Mouse (Mus musculus): Measurements from ENCODE around the gene Cnn2. TPM values are rescaled to one million over a fixed set of nuclear protein-coding genes. Genes with fewer than 3 reads are reported as not detected.
A peak's percentile ranks its signal among the peaks of the same experiment; 100 is the strongest.
"Not testable (repeated sequence)": the region's sequence is repeated elsewhere in the genome, so short reads cannot be mapped to it uniquely, and the experiment has no call there.

Cnn2 gene
- polyA plus RNA-seq, 1 experiment from 2014 or later = 43.7 TPM

DNA sequence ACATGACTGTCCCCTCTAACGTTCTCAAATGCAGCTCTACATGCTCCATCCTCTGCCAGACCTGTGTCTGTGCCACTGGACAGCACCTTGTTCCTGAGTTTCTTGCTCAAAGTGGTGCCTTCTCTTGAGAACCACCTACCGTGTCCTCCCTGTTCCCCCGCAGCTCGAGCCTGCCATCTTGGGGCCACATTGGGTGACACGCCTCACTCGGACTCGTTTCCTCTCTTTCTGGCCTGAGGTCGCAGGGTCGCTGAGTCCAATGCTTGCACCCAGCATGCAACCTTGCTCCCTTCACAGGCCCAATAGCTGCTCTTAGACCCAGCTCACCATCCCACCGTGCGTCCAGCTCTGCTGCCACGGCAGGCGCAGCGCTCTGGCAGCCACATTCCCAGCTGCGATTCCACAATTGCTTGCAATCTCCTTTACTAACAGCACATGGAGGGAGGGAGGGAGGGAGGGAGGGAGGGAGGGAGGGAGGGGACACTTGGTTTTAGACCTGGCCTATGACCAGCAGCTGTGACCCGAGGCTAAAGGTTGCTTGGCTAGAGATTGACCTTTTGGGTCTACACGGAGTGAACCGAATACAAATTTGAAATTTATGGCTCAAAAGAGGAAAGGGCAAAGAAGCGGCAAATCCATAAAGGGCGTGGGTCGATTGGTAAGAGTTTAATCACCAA, 30.1 kb upstream of the Cnn2 start:
- H3K27me3 ChIP-seq = 0 out of 2 replicates have a peak, but pooled peaks cover 9% of the 10 kb centered on the region
- H3K4me3 ChIP-seq = no peak overlapping the region
- peaks cover 13% of the 10 kb centered on the region for H3K4me1 ChIP-seq (replicated peaks)
- no peak overlapping the region for H3K4me2 ChIP-seq
- peaks cover 21% of the 10 kb centered on the region for H3K36me3 ChIP-seq
- no peak overlapping the region for H3K27ac ChIP-seq
- ATAC-seq (ENCODE audit: low FRiP score) = no peak
- 10% methylated on average over 21 of the region's 21 CpGs for WGBS
- H3K9me3 ChIP-seq = no peaks in the 10 kb centered on the region
- H3K9ac ChIP-seq = peak overlapping the region; percentile 39; the same call in 1 of the 2 replicates

DNA sequence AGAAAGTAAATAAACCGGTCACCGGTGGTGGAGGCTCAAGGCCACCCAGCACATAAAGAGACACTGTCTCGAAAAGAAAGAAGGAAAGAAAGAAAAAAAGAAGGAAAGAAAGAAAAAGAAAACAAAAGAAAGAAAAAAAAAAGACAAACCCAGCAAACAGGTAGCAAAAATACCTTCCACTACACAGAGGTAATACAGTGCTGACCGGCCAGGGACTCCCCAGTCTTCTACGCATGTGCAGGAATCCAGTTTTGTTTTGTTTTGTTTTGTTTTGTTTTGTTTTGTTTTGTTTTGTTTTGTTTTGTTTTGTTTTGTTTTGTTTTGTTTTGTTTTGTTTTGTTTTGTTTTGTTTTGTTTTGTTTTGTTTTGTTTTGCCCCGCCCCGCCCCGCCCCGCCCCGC, 29.0 kb upstream of the Cnn2 start:
- H3K4me2 ChIP-seq = peak overlapping the region; percentile 4; the same call in 1 of the 2 replicates
- peaks cover 28% of the 10 kb centered on the region for H3K36me3 ChIP-seq
- H3K9me3 ChIP-seq; H3K9ac ChIP-seq; ATAC-seq (ENCODE audit: low FRiP score); H3K27me3 ChIP-seq; H3K27ac ChIP-seq; H3K4me3 ChIP-seq: not testable (repeated sequence)
- 69% methylated on average over 5 of the region's 10 CpGs for WGBS
- peaks cover 13% of the 10 kb centered on the region for H3K4me1 ChIP-seq (replicated peaks)

DNA sequence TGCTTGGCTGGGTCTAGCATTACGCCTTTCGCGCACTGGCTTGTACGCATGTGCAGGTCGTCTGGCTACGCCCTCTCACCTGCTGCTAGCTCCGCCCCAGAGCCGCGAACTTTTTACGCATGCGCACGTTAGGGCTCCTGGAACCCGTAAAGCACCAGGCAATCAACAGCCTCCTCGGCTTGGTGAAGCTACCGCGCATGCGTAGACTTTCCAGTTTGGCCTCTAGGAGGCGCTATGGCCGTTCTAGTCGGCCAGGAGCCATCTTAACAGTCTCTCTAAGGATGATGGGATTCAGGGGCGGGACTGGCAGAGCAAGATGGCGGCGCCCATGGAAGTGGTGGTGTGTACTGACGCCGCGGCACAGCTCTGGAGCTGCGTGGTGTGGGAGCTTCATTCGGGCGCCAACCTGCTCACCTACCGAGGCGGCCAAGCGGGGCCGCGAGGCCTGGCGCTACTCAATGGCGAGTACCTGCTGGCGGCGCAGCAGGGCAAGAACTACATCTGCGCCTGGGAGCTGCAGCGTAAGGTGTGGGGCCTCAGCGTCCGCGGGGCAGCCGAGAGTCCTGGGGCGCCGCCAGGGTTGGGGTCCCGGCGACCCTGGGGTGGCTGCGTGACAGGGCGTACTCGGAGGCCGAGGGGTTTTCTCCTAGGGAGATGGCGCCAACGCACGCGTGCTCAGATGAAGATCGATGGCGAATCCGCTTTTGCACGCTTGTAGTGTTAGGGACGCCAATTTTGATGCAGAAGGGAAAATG, 28.4 kb upstream of the Cnn2 start, which contains the start of gene Wdr18:
TSS of gene Wdr18 (plus strand) at position 306 of the 755 bp plus-strand sequence.
- Histone ChIP-seq H3K4me3 (peak within 1 kb of the TSS; percentile 95), H3K9ac (peak within 1 kb of the TSS; percentile 91), H3K4me1 (replicated peaks) (peaks cover 13% of the 10 kb centered on the region), H3K27ac (peak within 1 kb of the TSS; percentile 81), H3K9me3 (no peaks in the 10 kb centered on the region), H3K27me3 (0 out of 2 replicates have a peak, but pooled peaks cover 9% of the 10 kb centered on the region), H3K36me3 (peaks cover 34% of the 10 kb centered on the region), H3K4me2 (peak within 1 kb of the TSS; percentile 92)
- ATAC-seq (ENCODE audit: low FRiP score) = peak; percentile 98
- WGBS = under 1% methylated on average over 61 of the region's 61 CpGs

DNA sequence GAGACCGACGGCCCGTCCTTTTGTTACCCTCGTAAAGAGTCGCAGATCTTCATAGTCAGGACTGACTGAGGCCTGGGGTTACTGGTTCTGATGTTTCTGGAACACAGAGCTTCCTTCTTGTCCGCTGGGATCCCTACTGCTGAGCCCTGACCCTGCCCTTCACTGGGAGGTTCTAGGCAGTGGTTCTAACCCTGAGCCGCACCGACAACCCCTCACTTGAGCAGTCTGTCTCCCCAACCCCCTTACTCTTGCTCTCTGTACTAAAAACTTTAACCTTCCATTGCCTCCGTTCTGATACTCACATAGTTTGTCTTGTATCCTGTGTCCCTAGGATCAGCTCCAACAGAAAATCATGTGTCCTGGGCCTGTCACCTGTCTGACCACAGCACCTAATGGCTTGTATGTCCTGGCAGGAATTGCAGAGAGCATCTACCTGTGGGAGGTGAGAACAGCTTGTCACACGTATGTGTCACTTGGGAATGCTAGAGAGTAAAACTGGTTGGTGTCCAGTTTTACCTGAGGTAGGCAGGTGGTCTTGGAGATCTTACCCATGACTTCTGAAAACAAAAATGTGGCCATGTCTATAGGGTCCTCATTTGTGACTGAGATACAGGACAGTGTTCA, 27.6 kb upstream of the Cnn2 start:
- Histone ChIP-seq H3K9ac (peak overlapping the region; percentile 91), H3K36me3 (peaks cover 41% of the 10 kb centered on the region), H3K27me3 (0 out of 2 replicates have a peak, but pooled peaks cover 7% of the 10 kb centered on the region), H3K4me3 (peak overlapping the region; percentile 95), H3K4me1 (replicated peaks) (peaks cover 13% of the 10 kb centered on the region), H3K9me3 (no peaks in the 10 kb centered on the region), H3K4me2 (peak overlapping the region; percentile 92), H3K27ac (peak overlapping the region; percentile 81; the same call in 1 of the 2 replicates)
- no peak for ATAC-seq (ENCODE audit: low FRiP score)
- 18% methylated on average over 10 of the region's 10 CpGs for WGBS

DNA sequence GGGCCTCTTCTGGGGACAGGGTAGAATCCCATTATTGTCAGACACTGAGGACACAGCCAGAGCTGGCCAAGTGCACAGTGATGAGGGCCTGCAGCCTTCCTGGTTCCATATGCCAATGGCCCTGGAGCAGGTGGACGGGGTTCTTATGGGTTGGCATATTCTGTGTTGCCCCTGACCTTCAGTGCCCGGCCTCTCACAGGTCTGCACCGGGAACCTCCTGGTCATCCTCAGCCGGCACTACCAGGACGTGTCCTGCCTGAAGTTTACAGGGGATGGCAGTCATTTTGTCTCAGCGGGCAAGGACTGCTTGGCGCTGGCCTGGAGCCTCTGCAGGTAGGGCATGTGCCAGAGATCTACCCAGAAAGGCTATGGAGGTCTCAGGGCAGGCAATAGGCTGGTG, 23.7 kb upstream of the Cnn2 start:
- 95% methylated on average over 7 of the region's 7 CpGs for WGBS
- Histone ChIP-seq H3K27ac (no peak overlapping the region), H3K4me2 (no peak overlapping the region), H3K4me1 (replicated peaks) (peaks cover 10% of the 10 kb centered on the region), H3K9ac (no peak overlapping the region; the same call in 1 of the 2 replicates), H3K9me3 (no peaks in the 10 kb centered on the region), H3K36me3 (peaks cover 68% of the 10 kb centered on the region), H3K4me3 (no peak overlapping the region), H3K27me3 (peaks cover 17% of the 10 kb centered on the region)
- no peak for ATAC-seq (ENCODE audit: low FRiP score)

DNA sequence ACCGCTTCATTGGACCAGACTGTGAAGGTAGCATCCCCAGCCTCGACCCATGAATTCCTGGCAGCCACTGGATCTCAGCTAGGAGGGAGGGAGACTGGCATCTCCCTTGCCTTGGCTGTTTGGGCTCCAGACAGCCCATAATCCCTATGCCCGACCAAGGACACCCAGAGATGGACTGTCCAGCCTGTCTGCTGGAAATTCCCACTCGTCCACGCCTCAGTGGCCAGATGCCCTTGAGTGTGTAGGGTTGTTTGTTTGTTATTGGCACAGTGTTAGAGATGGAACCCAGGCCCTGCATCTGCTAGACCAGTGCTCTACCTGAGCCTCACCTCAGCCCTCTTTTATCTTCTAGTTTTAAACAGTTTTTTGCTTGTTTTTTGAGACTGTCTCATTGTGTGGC, 23.1 kb upstream of the Cnn2 start:
- Histone ChIP-seq H3K36me3 (peaks cover 68% of the 10 kb centered on the region), H3K4me1 (replicated peaks) (peaks cover 10% of the 10 kb centered on the region), H3K4me3 (no peak overlapping the region), H3K9ac (peak overlapping the region; percentile 29; the same call in 1 of the 2 replicates), H3K27me3 (peaks cover 23% of the 10 kb centered on the region), H3K4me2 (no peak overlapping the region), H3K27ac (no peak overlapping the region), H3K9me3 (no peaks in the 10 kb centered on the region)
- ATAC-seq (ENCODE audit: low FRiP score) = no peak
- WGBS = 89% methylated on average over 5 of the region's 5 CpGs

DNA sequence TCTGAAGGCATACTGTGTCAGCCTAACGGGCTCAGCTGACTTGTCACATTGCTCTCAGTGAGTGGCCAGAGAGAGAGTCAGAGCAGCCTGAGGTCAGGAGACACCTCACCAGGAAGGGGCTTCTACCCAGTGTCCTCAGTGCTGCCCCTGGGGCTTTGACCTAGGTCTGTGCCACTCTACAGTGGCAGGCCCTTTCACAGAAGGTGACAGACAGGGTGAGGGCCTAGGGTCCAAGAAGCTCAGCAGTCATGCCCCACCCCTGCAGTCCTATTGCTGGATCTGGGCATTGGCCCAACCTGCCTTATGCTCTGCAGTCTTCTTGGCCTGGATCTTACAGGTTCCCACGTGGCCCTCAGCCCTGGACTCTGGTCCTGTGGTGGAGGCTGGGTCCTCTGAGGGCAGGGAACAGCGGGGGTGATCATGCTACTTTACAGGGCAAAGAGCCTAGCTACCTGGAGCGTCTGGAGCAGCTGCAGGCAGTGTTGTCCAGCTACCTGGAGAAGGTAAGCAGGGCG, 21.4 kb upstream of the Cnn2 start:
- Histone ChIP-seq H3K36me3 (peaks cover 64% of the 10 kb centered on the region), H3K4me1 (replicated peaks) (peaks cover 10% of the 10 kb centered on the region), H3K27ac (no peak overlapping the region), H3K4me3 (no peak overlapping the region), H3K9me3 (no peaks in the 10 kb centered on the region), H3K4me2 (no peak overlapping the region), H3K27me3 (peaks cover 40% of the 10 kb centered on the region), H3K9ac (peak overlapping the region; percentile 13; the same call in 1 of the 2 replicates)
- no peak for ATAC-seq (ENCODE audit: low FRiP score)
- 99% methylated on average over 5 of the region's 5 CpGs for WGBS

DNA sequence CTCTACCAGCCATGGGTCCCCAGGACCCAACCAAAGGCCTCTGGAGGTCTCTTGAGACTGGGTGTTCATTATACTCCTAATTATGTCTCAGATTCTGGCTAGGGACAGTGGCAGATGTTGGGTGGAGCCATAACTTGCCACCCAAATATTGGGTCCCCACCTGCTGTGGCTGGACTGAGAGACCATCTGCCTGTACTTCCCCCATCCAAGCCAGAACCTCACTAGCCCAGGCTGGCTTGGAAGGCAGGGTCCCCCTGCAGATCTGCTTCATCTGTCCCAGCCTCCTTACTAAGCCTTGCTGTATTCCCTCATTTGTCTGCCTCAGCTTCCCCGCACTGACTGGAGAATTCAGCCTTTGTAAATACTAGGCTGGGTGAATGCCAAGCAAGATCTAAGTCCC, 20.2 kb upstream of the Cnn2 start:
- ATAC-seq (ENCODE audit: low FRiP score) = no peak
- Histone ChIP-seq H3K4me1 (replicated peaks) (peaks cover 10% of the 10 kb centered on the region), H3K9me3 (no peaks in the 10 kb centered on the region), H3K4me3 (no peak overlapping the region), H3K36me3 (peaks cover 53% of the 10 kb centered on the region), H3K9ac (no peak overlapping the region), H3K27me3 (peaks cover 52% of the 10 kb centered on the region), H3K27ac (no peak overlapping the region), H3K4me2 (no peak overlapping the region)
- WGBS = 86% methylated on average over 1 of the region's 1 CpGs

DNA sequence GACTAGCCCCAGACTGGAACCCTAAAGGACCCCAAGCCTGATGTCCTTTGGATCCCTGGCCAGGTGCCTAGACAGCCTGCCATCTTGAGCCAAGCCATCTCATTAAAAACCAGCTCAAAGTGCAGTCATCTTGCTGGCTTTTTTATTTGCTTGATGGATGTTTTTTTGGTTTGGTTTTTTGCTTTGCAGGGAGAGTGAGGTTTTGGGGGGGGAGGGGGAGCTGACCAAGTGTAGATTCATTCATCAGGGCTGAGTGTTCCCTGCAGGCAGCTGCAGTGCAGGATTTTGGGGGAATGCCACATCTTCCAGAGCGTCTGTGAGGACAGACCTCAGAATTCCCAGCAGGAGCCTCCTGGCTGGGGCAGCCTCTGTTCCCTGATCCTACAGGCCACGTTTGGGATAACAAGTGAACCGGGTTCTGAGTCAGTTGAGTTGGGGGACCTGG, 19.2 kb upstream of the Cnn2 start:
- H3K9ac ChIP-seq = no peak overlapping the region
- 12% methylated on average over 3 of the region's 3 CpGs for WGBS
- peaks cover 50% of the 10 kb centered on the region for H3K36me3 ChIP-seq
- ATAC-seq (ENCODE audit: low FRiP score) = no peak
- no peak overlapping the region for H3K4me2 ChIP-seq
- peaks cover 57% of the 10 kb centered on the region for H3K27me3 ChIP-seq
- no peaks in the 10 kb centered on the region for H3K9me3 ChIP-seq
- no peak overlapping the region for H3K4me3 ChIP-seq
- no peak overlapping the region for H3K27ac ChIP-seq
- peaks cover 10% of the 10 kb centered on the region for H3K4me1 ChIP-seq (replicated peaks)

DNA sequence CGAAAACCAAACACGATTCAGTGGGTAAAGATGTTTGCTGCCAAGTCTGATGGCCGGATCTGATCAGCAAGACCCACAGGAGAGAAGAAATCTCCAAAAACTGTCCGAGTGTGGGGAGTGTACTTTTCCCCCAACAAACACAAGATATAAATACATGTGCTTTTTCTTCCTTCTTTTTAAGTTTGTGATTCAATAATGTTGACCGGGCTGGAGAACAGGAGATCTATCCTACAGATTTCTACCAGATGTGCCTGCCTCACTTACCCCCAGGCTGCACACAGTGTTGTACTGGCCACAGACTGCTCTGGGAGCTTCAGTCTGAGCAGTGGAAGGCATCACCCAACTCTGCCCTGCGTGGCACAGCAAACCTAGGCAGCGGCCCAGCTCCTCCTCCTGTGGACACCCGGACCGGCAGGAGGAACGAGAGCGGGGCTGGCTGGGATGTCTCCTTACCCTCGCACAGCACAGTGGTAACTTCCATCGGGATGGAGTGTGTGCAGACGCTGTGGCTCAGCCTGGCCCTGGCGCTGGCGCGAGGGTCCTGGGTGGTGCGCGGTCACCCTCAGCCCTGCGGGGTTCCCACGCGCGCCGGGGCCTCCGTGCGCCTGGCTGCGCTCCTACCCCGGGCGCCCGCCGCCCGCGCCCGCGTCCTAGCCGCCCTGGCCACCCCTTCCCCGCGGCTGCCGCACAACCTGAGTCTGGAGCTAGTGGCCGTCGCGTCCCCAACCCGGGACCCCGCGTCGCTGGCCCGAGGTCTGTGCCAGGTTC, 17.8 kb upstream of the Cnn2 start, which contains the start of gene Grin3b:
TSS of gene Grin3b (plus strand) at position 301 of the 768 bp plus-strand sequence.
- Histone ChIP-seq H3K4me1 (replicated peaks) (peaks cover 10% of the 10 kb centered on the region), H3K4me3 (peak within 1 kb of the TSS; percentile 37), H3K9me3 (no peaks in the 10 kb centered on the region), H3K36me3 (peaks cover 50% of the 10 kb centered on the region), H3K4me2 (peak within 1 kb of the TSS; percentile 62), H3K9ac (peak within 1 kb of the TSS; percentile 67), H3K27me3 (peaks cover 57% of the 10 kb centered on the region), H3K27ac (no peak within 1 kb of the TSS)
- ATAC-seq (ENCODE audit: low FRiP score) = no peak
- WGBS = 8% methylated on average over 47 of the region's 47 CpGs

DNA sequence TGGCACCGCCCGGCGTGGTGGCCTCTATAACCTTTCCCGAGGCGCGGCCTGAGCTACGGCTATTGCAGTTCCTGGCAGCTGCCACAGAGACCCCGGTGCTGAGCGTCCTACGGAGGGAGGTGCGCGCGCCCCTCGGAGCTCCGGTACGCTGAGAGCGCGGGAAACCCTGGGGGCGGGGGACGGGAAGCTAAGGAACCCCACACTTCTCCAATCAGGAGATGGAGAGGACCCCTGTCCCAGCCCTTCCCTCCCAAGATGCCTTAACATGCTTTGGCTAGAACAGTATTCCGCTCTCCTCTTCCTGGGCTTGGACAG, 17.2 kb upstream of the Cnn2 start:
- peak overlapping the region; percentile 37 for H3K4me3 ChIP-seq
- peaks cover 57% of the 10 kb centered on the region for H3K27me3 ChIP-seq
- peaks cover 50% of the 10 kb centered on the region for H3K36me3 ChIP-seq
- ATAC-seq (ENCODE audit: low FRiP score) = no peak
- H3K4me2 ChIP-seq = peak overlapping the region; percentile 62
- 4% methylated on average over 21 of the region's 21 CpGs for WGBS
- H3K9ac ChIP-seq = peak overlapping the region; percentile 67
- peaks cover 10% of the 10 kb centered on the region for H3K4me1 ChIP-seq (replicated peaks)
- H3K27ac ChIP-seq = no peak overlapping the region
- H3K9me3 ChIP-seq = no peaks in the 10 kb centered on the region
